Mouse (Mus musculus) right cerebral cortex, postnatal 4 days (tissue): ENCODE measurements around the gene Acsm4.
"Not testable (repeated sequence)": the region's sequence is repeated elsewhere in the genome, so short reads cannot be mapped to it uniquely, and the experiment has no call there.

Experiments used
- DNase-seq: peaks from one replicate; pipeline ENCODE4 v3.0.0-alpha.2; 2022

The Acsm4 gene

DNA sequence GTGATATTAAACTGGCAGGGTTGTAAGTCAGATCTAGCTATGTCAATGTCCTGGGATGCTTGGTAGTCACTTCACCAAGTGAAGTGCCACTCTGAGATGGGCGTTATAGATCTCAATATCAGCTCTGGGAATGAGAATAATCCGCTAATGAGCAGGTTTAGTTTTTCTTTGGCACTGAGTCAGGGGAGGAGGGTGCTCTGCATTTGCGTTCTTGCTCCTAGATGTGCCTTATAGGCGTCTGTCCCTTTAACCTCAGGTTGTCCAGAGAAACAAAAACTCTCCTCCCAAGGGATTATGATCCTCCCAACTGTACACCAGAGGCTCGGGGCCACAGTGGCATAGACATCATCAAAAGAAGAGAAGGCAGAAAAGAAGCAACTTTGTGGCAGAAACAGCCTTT, at the start of gene Acsm4:
Acsm4 (plus strand) TSS at position 301 of the 400 bp plus-strand sequence.
- DNase-seq = no peak

DNA sequence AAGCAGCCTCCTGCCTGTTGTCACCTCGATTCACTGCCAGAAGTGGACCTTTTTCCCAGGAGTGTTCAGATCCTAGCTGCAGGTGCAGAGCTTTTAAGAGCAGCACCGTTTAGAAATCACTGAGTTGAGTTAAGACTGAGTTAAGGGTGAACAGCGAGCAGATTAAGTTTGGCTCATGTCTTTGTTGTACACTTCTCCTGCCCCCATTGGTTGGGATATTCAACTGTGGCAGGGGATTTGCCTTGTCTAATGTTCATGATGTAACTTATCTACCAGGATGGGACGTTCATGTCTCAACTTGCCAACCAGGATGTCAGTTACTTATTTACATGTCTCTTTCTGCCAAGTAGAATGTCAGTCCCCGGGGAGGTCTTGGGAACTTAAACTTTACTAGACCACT, 47.5 kb upstream of the Acsm4 start:
- no peak for DNase-seq

DNA sequence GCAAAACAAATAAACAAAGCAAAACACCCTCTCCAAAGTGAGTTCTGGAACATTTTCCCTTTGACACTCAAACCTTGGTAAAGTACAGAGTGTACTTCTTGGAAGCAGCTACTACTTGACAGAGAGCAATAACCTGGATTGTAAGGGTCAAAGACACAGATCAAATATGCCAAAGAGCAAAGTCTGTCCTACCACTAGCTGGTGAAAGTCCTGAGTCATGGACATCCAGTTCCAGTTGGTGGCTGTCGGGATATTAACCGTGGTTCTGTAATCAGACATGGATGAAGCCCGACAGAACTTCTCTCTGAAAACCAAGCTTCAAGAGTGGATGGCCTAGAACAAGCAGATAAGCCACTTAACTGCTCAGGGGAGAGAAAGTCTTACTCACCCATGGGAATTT, 21.9 kb upstream of the Acsm4 start:
- no peak for DNase-seq

DNA sequence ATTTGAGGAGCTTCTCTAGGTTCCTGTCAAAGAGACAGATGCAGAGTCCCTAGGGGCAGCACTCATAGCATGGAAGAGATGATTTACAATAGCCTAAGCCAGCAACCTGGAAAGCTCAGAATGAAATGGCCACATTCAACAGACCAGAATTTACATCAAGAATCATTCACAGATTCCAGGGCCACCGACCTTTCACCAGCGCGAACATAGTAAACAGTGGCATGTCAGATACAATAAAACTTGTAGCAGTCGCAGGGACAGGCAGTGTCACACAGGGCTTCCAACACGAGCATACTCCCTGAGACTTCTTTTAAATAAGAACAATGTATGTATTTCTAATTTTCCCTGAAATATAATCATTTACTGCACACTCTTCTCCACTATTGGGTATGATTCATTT, 19.4 kb upstream of the Acsm4 start:
- DNase-seq = no peak

DNA sequence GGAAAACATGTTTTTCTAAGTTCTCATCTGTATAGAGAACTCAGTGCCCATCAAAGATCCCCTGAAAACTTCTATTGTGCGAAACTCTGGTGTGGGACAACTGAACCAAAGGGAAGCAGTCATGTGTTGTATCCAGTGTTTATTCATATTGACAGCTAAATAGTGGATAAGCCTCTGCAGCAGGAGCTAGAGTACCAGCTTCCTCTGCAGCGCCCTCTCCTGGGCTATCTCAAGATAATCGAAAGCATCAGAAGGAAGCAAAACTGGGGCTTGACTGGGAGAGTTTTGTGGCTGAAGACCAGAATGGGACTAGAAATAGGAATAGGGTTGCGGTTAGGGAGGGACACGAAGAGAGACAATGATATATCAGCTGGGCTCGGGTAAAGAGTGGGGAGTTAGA, 18.9 kb upstream of the Acsm4 start:
- peak; percentile 19 for DNase-seq

GRCm38 (mm10) chr7:119673465-119673864, 16.4 kb upstream of the Acsm4 start:
- peak; percentile 30 for DNase-seq

DNA sequence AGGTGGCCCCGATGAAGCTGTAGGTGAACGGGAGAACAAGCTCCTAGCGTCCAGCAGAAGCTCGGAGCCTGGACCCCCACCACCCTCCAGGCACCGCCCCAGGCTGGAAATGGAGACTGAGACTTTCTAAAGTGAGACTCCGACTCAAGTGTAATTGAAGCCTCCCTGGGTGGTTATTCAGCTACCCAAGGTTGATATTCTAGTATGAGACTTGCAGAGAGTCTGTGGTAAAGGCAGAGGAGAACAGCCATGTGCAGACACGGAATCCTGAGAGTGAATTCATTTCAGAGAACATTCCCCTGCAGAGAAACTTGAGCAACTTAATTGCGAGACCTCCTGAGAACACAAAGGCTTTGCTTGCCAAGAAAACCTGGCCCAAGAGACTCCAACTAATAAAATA, 9.7 kb upstream of the Acsm4 start:
- DNase-seq = no peak

DNA sequence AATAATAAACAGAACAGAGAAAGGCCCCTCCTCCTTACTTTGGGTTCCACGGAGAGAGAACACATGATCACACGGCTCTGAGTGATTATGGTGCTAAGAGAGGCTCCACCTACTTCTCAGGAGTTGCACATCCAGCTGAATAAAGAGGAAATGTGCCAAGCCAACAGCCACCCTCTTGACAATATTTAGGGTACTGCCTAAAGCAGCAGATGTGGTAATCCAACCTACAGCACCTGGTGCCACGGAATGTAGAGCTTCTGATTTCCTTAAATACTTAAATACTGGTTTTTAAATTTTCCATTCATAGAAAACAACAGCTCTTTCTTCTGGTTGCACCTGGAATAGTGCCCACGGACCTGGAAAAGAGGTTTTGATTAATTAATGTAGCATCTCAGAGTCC, 7.1 kb upstream of the Acsm4 start:
- DNase-seq = no peak

DNA sequence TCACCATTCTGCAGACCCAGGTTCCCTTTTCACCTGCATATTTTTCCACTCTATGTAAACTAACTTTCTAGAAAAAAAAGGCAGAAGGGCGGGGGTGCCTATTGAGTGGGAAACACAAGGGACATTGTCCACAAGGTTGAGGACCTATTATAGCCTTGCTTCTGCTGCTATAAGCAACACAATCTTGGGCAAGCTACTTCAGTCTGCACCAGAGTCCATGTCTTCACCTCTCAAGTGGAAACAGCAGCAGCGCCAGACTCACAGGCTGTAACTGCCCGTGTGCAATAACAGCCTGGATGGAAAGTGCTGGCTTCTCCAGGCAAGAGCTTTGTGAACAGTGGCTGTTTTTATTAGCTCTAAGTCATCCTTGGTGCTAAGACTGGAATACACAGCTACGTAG, 2.5 kb downstream of the Acsm4 start:
- no peak for DNase-seq

- no peak for DNase-seq
These were observed 5.1 kb downstream of the Acsm4 start for GRCm38 (mm10) chr7:119694926-119695325.

DNA sequence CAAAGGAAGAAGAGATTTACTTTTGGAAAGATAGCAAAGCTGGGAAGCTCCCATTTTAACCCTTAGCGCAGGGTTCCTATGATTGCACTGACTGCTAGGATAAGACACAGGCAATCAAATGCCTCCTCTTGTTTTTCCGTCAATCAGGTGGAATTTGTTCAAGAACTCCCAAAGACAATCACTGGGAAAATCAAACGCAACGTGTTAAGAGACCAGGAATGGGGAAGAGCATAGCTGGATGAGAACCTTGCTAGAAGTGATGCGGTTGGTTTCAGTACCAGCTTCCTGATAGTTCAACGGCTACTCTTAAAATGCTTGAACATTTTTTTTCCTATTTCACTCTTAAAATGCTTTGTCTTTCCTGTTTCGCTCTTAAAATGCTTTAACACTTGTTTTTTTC, 24.3 kb downstream of the Acsm4 start:
- no peak for DNase-seq

DNA sequence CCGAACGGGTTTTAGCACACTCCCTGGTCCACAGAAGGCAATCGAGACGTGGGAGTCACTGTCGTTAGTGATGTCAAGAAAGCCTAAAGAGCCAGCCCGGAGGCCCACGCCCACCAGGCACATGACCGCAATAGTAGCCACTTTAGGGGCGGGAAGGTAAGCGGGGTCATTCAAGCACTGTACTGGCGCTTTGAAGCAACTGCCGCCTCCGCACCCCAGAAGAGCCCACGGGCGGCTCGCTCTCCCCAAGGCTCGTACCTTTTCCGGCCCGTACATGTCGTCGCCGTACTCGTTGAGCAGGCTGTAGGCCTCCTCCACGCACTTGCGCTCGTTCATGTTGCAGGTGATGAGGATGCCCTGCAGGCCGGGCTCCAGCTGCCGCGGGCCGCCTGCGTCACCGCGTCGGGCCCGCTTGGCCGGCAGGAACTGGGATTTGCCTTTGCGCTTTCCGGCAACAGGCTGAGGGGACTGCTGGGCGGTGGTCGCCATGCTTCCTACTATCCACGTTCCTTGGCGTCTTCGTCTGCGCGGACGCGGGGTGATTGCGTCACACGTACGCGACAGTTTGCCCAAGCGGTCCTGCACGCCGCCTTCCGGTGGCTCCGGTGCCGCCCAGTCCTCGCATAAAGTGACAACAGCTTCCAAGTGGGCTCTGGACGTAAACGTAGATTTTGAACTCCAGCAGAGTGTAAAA, 30.6 kb downstream of the Acsm4 start, which contains the start of gene Thumpd1:
Thumpd1 (minus strand) TSS at position 546 of the 694 bp plus-strand sequence.
- DNase-seq = peak; percentile 98

- DNase-seq = peak; percentile 28
These were observed 31.1 kb downstream of the Acsm4 start for GRCm38 (mm10) chr7:119720947-119721310.

- DNase-seq = no peak
These were observed 37.8 kb downstream of the Acsm4 start for GRCm38 (mm10) chr7:119727621-119728020.

GRCm38 (mm10) chr7:119731262-119731661, 41.4 kb downstream of the Acsm4 start:
- DNase-seq = not testable (repeated sequence)

- DNase-seq = no peak
These were observed 49.1 kb downstream of the Acsm4 start for GRCm38 (mm10) chr7:119738877-119739276.

DNA sequence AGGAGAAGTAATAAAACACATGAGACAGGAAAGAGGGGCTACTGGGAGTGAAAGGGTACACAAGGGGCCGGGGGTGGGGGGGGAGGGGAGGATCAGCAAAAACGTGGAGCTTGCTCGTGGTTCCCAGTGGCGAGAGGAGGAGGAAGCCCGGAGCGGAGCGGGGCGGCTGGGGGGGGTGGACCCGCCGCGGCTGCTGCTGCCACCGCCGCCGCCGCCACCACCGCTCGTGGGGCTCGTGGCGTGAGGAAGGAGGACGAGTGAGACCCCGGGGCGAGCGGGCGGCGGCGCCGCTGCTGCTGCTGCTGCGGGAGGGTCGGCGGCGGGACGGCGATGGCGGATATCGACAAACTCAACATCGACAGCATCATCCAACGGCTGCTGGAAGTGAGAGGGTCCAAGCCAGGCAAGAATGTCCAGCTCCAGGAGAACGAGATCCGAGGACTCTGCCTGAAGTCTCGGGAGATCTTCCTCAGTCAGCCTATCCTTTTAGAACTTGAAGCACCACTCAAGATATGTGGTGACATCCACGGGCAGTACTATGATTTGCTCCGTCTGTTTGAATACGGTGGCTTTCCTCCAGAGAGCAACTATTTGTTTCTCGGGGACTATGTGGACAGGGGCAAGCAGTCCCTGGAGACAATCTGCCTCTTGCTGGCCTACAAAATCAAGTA, 50.1 kb downstream of the Acsm4 start:
- DNase-seq = not testable (repeated sequence)

GRCm38 (mm10) chr7:119744321-119744720, 54.5 kb downstream of the Acsm4 start:
- no peak for DNase-seq

GRCm38 (mm10) chr7:119745869-119746268, 56.0 kb downstream of the Acsm4 start:
- no peak for DNase-seq

DNA sequence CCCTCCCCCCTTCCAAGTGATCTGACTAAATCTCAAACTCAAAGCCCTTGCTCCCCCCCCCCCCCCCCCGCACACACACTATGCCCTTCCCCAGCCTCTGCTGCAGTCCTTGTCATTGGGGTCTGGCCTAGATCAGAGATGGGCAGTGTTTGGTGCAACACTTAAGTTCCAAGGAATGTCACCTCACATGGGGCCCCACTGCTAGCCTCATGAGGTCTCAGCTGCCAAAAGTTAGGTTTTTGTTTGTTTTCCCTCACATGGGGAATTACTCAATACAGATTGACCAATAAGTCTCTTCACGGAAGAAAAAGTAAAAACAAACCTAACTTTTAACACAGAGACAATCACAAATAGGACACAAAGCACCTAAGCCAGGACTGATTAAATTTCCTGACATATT, 58.9 kb downstream of the Acsm4 start:
- DNase-seq = no peak

DNA sequence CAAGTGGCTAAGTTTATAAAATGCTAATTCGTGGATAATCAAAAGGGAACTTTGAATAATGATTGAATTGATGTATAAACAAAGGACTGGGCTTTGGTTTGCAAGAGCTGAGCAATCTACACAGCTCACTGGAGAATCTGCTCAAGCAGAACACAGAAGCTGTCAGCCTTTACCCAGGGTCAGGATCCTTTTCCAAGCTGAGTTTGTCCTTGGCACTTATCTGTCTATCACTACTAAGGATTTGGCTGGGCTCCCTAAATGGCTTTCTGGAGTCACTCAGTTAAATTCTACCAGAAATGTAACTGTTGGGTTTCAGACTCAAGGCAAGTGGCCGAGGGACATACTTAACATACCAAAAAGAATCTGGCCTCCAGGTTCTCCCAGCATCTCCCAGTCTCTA, 60.1 kb downstream of the Acsm4 start:
- no peak for DNase-seq

GRCm38 (mm10) chr7:119753696-119754095, 63.9 kb downstream of the Acsm4 start:
- no peak for DNase-seq

- DNase-seq = no peak
These were observed 70.7 kb downstream of the Acsm4 start, which contains the start of gene Acsm3 for GRCm38 (mm10) chr7:119760527-119760951. Gene Acsm3 (plus strand): TSS chr7:119760923.

DNA sequence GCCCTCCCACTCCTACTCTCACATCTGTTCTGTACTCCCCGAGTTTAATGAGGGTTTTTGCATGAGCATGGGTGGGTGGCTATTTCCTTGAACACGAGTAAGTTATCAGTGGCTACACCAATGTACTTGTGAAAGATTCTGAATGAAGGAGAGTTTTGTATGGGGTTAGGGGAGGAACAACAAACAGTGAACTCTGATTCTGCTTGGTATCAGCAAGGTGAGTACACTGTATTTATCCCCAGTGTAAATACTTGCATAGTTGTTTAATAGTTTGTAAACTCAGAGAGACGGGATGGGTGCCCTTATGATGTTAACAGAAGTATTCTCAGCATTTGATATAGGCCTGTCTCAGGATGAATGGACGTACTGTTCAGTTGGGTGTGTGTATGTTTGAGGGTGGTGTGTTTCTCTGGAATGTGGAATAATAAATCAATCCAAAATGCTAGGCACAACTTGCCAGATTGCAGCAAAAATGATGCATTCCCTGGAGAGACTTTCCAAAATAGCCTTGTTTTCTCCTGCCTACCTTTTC, 72.4 kb downstream of the Acsm4 start:
- DNase-seq = no peak
